Mouse (Mus musculus) central nervous system, embryonic 14 days (tissue): ENCODE measurements around the gene Olfr1101. TPM values are rescaled to one million over a fixed set of nuclear protein-coding genes. Genes with fewer than 3 reads are reported as not detected.

ENCODE experiments used
- polyA plus RNA-seq: library from polyadenylated mRNA; depleted of rRNA; stranded (reverse); fragments of >200 nt; gene quantifications from 2 replicates; pipeline ENCODE4 v1.2.3, GENCODE M21; 2012; rRNA removed

Gene Olfr1101
- not detected in 2 replicates for polyA plus RNA-seq

GRCm38 (mm10) chr2:86991121-86991520 is at the start of gene Olfr1101:
Olfr1101 (minus strand) TSS chr2:86991221.

GRCm38 (mm10) chr2:87036431-87036830 is 45.4 kb upstream of the Olfr1101 start, which contains the start of gene Olfr1105:
Olfr1105 (minus strand) TSS chr2:87036531.

GRCm38 (mm10) chr2:87026980-87027379 is 36.0 kb upstream of the Olfr1101 start, which contains the start of gene Olfr1104:
Olfr1104 (minus strand) TSS chr2:87027080.

GRCm38 (mm10) chr2:86998098-86998497 is 7.1 kb upstream of the Olfr1101 start, which contains the start of gene Olfr1102:
Olfr1102 (plus strand) TSS chr2:86998398.

GRCm38 (mm10) chr2:86979854-86980253 is 11.2 kb downstream of the Olfr1101 start, which contains the start of gene Olfr1100:
Olfr1100 (minus strand) TSS chr2:86979954.

GRCm38 (mm10) chr2:86960593-86960992 is 30.4 kb downstream of the Olfr1101 start, which contains the start of gene Olfr1099:
Olfr1099 (minus strand) TSS chr2:86960693.

Other genes with a start within 250 kb of the Olfr1101 start
- not detected in 2 replicates for gene Olfr1090, start 232.2 kb downstream of the Olfr1101 start, polyA plus RNA-seq
- gene Olfr1093, start 208.7 kb downstream of the Olfr1101 start, polyA plus RNA-seq, result not detected in 2 replicates
- gene Olfr141, start 181.2 kb downstream of the Olfr1101 start, polyA plus RNA-seq, result not detected in 2 replicates
- gene Olfr1094, start 166.6 kb downstream of the Olfr1101 start, polyA plus RNA-seq, result not detected in 2 replicates
- gene Olfr1095, start 139.5 kb downstream of the Olfr1101 start, polyA plus RNA-seq, result not detected in 2 replicates
- gene Gm13723, start 116.4 kb downstream of the Olfr1101 start, polyA plus RNA-seq, result not detected in 2 replicates
- not detected in 2 replicates for gene Olfr1097, start 99.0 kb downstream of the Olfr1101 start, polyA plus RNA-seq
- not detected in 2 replicates for gene Olfr1098, start 66.7 kb downstream of the Olfr1101 start, polyA plus RNA-seq
- gene Olfr1099, start 30.5 kb downstream of the Olfr1101 start, polyA plus RNA-seq, result not detected in 2 replicates
- gene Olfr1100, start 11.3 kb downstream of the Olfr1101 start, polyA plus RNA-seq, result not detected in 2 replicates
- gene Olfr1102, start 7.2 kb upstream of the Olfr1101 start, polyA plus RNA-seq, result not detected in 2 replicates
- not detected in 2 replicates for gene Olfr1104, start 35.9 kb upstream of the Olfr1101 start, polyA plus RNA-seq
- gene Olfr1105, start 45.3 kb upstream of the Olfr1101 start, polyA plus RNA-seq, result not detected in 2 replicates
- not detected in 2 replicates for gene Olfr1106, start 61.1 kb upstream of the Olfr1101 start, polyA plus RNA-seq
- gene Olfr1107, start 84.6 kb upstream of the Olfr1101 start, polyA plus RNA-seq, result not detected in 2 replicates
- not detected in 2 replicates for gene Olfr1109, start 104.8 kb upstream of the Olfr1101 start, polyA plus RNA-seq
- not detected in 2 replicates for gene Olfr259, start 123.3 kb upstream of the Olfr1101 start, polyA plus RNA-seq
- gene Olfr1110, start 149.1 kb upstream of the Olfr1101 start, polyA plus RNA-seq, result not detected in 2 replicates
- gene Olfr1111, start 161.4 kb upstream of the Olfr1101 start, polyA plus RNA-seq, result not detected in 2 replicates
- gene Olfr1112, start 196.6 kb upstream of the Olfr1101 start, polyA plus RNA-seq, result not detected in 2 replicates
- gene Olfr1113, start 217.7 kb upstream of the Olfr1101 start, polyA plus RNA-seq, result not detected in 2 replicates